In the genomic region with DNA sequence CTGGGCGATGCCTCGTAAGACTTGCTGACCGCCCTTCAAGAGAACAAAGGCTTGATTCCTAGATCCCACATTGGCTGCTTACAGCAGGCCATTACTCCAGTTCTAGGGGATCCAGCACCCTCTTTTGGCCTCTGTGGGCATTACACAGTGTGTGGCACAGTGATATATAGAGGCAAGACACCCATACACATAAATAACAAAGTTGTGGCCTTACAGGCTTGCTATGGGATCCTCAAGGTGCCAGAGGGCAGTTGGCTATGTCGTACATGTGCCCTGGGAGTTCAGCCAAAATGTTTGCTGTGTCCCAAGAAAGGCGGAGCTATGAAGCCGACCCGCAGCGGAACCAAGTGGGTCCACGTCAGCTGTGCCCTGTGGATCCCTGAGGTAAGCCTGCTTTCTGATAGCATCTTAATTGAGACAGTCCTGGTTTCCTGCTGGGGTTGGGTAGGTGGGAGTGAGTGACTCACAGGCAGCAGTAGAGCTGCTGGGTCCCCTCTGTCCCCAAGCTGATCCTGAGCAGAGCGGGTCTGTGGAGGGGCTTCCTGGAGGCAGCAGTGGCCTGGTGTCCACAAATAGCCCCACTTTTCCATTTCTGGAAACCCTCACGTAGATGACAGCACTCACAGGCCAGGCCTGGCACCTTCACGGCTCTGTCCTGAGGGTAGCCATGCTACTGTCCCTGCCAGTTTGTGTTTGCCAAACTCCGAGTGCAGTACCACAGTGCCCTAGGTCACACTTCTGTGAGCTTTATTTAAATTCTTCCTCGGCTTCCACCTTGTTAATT, we compare ENCODE assay signal across 9 mouse cellular contexts. TPM values are rescaled to one million over a fixed set of nuclear protein-coding genes. Genes with fewer than 3 reads are reported as not detected.
DNase-seq lines count a peak whose midpoint lies in the region; ATAC-seq and TF ChIP-seq lines count a peak whose summit lies in the region.
"Had no signal": no experiment of that assay in that cellular context is flagged by ENCODE, and none has a peak within 500 bp of the region (broad histone marks: within the 10 kb centered on the region; RNA-seq: fewer than 3 reads in every experiment).

No protein-coding gene starts in this region.

- no peak for TF ChIP-seq POLR2A in lung, adult 2 months (IDR thresholded peaks at IDR 0.05; ENCODE audit: borderline replicate concordance, extremely low read depth, low read depth, low read length)

- ATAC-seq in activated CD4-positive, CD25-positive, alpha-beta regulatory T cell, adult 4 months: peak; percentile 50
- ATAC-seq in common myeloid progenitor, adult 5-6 weeks (replicated peaks; ENCODE audit: low read depth, poor library complexity, severe bottlenecking): peak; percentile 68
- no peak; the same call in 1 of the 2 replicates for ATAC-seq in intestine, embryonic 14.5 days (replicated peaks; ENCODE audit: low FRiP score, low TSS enrichment, low read depth)

- H3K9me3 ChIP-seq in intestine, embryonic 14.5 days (ENCODE audit: control insufficient read depth, low read length): no peaks in the 10 kb centered on the region
- H3K9me3 ChIP-seq: limb, embryonic 13.5 days had no signal

- no peaks in the 10 kb centered on the region for H3K4me1 ChIP-seq in intestine, embryonic 14.5 days (replicated peaks; ENCODE audit: control insufficient read depth, insufficient read depth, low read length)
- no peaks in the 10 kb centered on the region for H3K4me1 ChIP-seq in lung, adult 2 months (ENCODE audit: control insufficient read depth, insufficient read depth, low read length)

- no peak overlapping the region for H3K9ac ChIP-seq in intestine, embryonic 14.5 days (ENCODE audit: low read length)
- H3K9ac ChIP-seq: limb, embryonic 13.5 days had no signal

- H3K27me3 ChIP-seq in intestine, embryonic 14.5 days (replicated peaks; ENCODE audit: control insufficient read depth, insufficient read depth, low read length): no peaks in the 10 kb centered on the region
- H3K27me3 ChIP-seq: limb, embryonic 13.5 days had no signal

- no peak overlapping the region for H3K27ac ChIP-seq in layer of hippocampus, adult 2 months
- H3K27ac ChIP-seq in intestine, embryonic 14.5 days (ENCODE audit: low read depth): no peak overlapping the region
- H3K27ac ChIP-seq: limb, embryonic 13.5 days had no signal

- DNase-seq in layer of hippocampus, adult 2 months (ENCODE audit: low spot score in 2 of 2): no peak
- DNase-seq in layer of hippocampus, postnatal 36 days: no peak
- peak; percentile 57 to 63 for DNase-seq in gastrocnemius, postnatal 36 days
- peak; percentile 52 for DNase-seq in intestine, embryonic 14.5 days (ENCODE audit: low spot score)
- peak; percentile 40 for DNase-seq in lung, adult 2 months
- peak; percentile 42 for DNase-seq in right cerebral cortex, postnatal 14 days

- WGBS in intestine, embryonic 14.5 days: 91% methylated on average over 14 of the region's 14 CpGs
- whole genome bisulfite sequencing in lung, adult 2 months: 83% methylated on average over 14 of the region's 14 CpGs

- no peak overlapping the region for H3K4me2 ChIP-seq in intestine, embryonic 14.5 days (ENCODE audit: low read length)
- H3K4me2 ChIP-seq: limb, embryonic 13.5 days had no signal

- H3K36me3 ChIP-seq in intestine, embryonic 14.5 days (ENCODE audit: control insufficient read depth, insufficient read depth, low read length): peaks cover 45% of the 10 kb centered on the region

- no peak overlapping the region for H3K4me3 ChIP-seq in layer of hippocampus, adult 2 months
- no peak overlapping the region for H3K4me3 ChIP-seq in intestine, embryonic 14.5 days (ENCODE audit: low read depth, low read length)
- no peak overlapping the region for H3K4me3 ChIP-seq in lung, adult 2 months (replicated peaks; ENCODE audit: extremely low read depth, low read depth, low read length)
- H3K4me3 ChIP-seq: limb, embryonic 13.5 days had no signal

- intact Hi-C loops in gastrocnemius, postnatal 36 days (cut with DNase I): loop anchor here (5.0 to 10.0 kb wide), 2 partner anchors 33 to 535 kb away; no protein-coding TSS in a partner anchor

- peak; percentile 78 for TF ChIP-seq CTCF in layer of hippocampus, adult 2 months (conservative IDR thresholded peaks at IDR 0.05)
- TF ChIP-seq CTCF in lung, adult 2 months (IDR thresholded peaks at IDR 0.05; ENCODE audit: insufficient read depth, low read length): peak; percentile 55

RNA-seq across cellular contexts. Expression of gene Jade1, which starts 44.5 kb away (rescaled TPM):
- 10 to 100 TPM; 34.4 to 35.9 TPM for total RNA-seq in layer of hippocampus, adult 2 months (2021)
- total RNA-seq in layer of hippocampus, postnatal 36 days (2021): 10 to 100 TPM; 26.5 to 29.1 TPM
- 1 to 10 TPM; 7.4 to 7.6 TPM for polyA plus RNA-seq in activated CD4-positive, CD25-positive, alpha-beta regulatory T cell, adult 4 months (2017; shearing (Covaris generic))
- 34.5 and 39.4 TPM in 2 replicates for total RNA-seq in common myeloid progenitor, adult 5-6 weeks (2017)
- 10 to 100 TPM; 21.3 to 25.4 TPM for total RNA-seq in gastrocnemius, postnatal 36 days (2021)
- polyA plus RNA-seq in intestine, embryonic 14.5 days (2014; fragmentation: Nextera tagmentation; extraction: Ambion mirVana): 20.0 and 21.0 TPM in 2 replicates
- 13.2 and 14.3 TPM in 2 replicates for polyA plus RNA-seq in lung, adult 2 months (2012; rRNA removed)

Comparison
In these comparisons a context has a peak if more than half of its experiments do, and no peak if none do; other contexts are left out.
1. DNase-seq: peak in gastrocnemius, postnatal 36 days (2 of 2), intestine, embryonic 14.5 days (single experiment), lung, adult 2 months (single experiment) and right cerebral cortex, postnatal 14 days (single experiment); none in layer of hippocampus, adult 2 months (0 of 2) and layer of hippocampus, postnatal 36 days (0 of 2).